Mouse (Mus musculus) right cerebral cortex, postnatal 14 days (tissue): ENCODE data around the gene Dppa2.

Source experiments
- DNase-seq: peaks from one replicate; pipeline ENCODE4 v3.0.0; 2022

Gene Dppa2

GRCm38 (mm10) chr16:48347246-48347645 is 43.5 kb downstream of the Dppa2 start:
- no peak for DNase-seq

- DNase-seq: no peak
Observed at GRCm38 (mm10) chr16:48355716-48356115, 52.0 kb downstream of the Dppa2 start.

GRCm38 (mm10) chr16:48356417-48356816 is 52.7 kb downstream of the Dppa2 start:
- no peak for DNase-seq

- peak; percentile 30 for DNase-seq
Observed at GRCm38 (mm10) chr16:48360887-48361286, 57.2 kb downstream of the Dppa2 start.

DNA sequence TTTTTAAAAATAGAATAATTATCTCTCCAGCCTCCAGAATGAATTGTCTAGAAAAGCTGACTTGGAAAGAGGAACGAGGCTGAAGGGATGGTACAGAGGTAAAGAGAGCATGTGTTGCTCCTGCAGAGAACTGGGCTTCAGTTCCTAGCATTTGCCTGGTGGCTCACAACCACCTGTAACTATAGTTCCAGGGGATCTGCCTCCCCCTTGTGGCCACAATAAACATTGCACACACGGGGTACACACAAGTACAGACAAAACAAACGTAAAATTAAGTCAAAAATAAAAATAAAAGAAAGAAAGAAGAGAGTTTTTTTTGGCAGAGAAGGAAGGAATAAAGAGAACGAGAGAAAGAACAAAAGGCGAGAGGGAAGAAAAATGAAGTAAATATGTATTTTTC is 63.1 kb downstream of the Dppa2 start:
- DNase-seq: no peak

GRCm38 (mm10) chr16:48368096-48368495 is 64.4 kb downstream of the Dppa2 start:
- no peak for DNase-seq
